Mouse (Mus musculus): ENCODE results near the gene Gtpbp8. TPM values are rescaled to one million over a fixed set of nuclear protein-coding genes. Genes with fewer than 3 reads are reported as not detected.
A peak's percentile ranks its signal among the peaks of the same experiment; 100 is the strongest.

Gene Gtpbp8
- total RNA-seq, 2 experiments from 2014 or later: 14.5 to 16.1 TPM

- ATAC-seq (replicated peaks; ENCODE audit: poor library complexity): peak; percentile 40
Observed at GRCm38 (mm10) chr16:44727525-44727924, 18.6 kb downstream of the Gtpbp8 start.

- ATAC-seq (replicated peaks; ENCODE audit: poor library complexity): peak; percentile 74
Observed at GRCm38 (mm10) chr16:44725286-44726223, 20.6 kb downstream of the Gtpbp8 start.

GRCm38 (mm10) chr16:44724847-44725246 is 21.3 kb downstream of the Gtpbp8 start:
- no peak for ATAC-seq (replicated peaks; ENCODE audit: poor library complexity)

- ATAC-seq (replicated peaks; ENCODE audit: poor library complexity): peak; percentile 76
Observed at GRCm38 (mm10) chr16:44724083-44724787, 21.9 kb downstream of the Gtpbp8 start, which contains the start of gene Nepro. Nepro (plus strand) TSS chr16:44724301.

- no peak for ATAC-seq (replicated peaks; ENCODE audit: poor library complexity)
Observed at GRCm38 (mm10) chr16:44722666-44723065, 23.5 kb downstream of the Gtpbp8 start.

GRCm38 (mm10) chr16:44720518-44720917 is 25.6 kb downstream of the Gtpbp8 start:
- ATAC-seq (replicated peaks; ENCODE audit: poor library complexity): 0 out of 2 replicates have a peak, but pooled peaks have one; percentile 23

- no peak for ATAC-seq (replicated peaks; ENCODE audit: poor library complexity)
Observed at GRCm38 (mm10) chr16:44719349-44719748, 26.8 kb downstream of the Gtpbp8 start.

GRCm38 (mm10) chr16:44717838-44718237 is 28.3 kb downstream of the Gtpbp8 start:
- ATAC-seq (replicated peaks; ENCODE audit: poor library complexity): no peak

GRCm38 (mm10) chr16:44717141-44717634 is 29.0 kb downstream of the Gtpbp8 start:
- ATAC-seq (replicated peaks; ENCODE audit: poor library complexity): no peak

- peak; percentile 86 for ATAC-seq (replicated peaks; ENCODE audit: poor library complexity)
Observed at GRCm38 (mm10) chr16:44716305-44717140, 29.6 kb downstream of the Gtpbp8 start.

- ATAC-seq (replicated peaks; ENCODE audit: poor library complexity): no peak
Observed at GRCm38 (mm10) chr16:44703458-44703857, 42.7 kb downstream of the Gtpbp8 start.

- ATAC-seq (replicated peaks; ENCODE audit: poor library complexity): peak; percentile 87
Observed at GRCm38 (mm10) chr16:44702272-44702671, 43.9 kb downstream of the Gtpbp8 start.

GRCm38 (mm10) chr16:44701155-44701554 is 45.0 kb downstream of the Gtpbp8 start:
- ATAC-seq (replicated peaks; ENCODE audit: poor library complexity): no peak

GRCm38 (mm10) chr16:44697473-44698205 is 48.5 kb downstream of the Gtpbp8 start:
- ATAC-seq (replicated peaks; ENCODE audit: poor library complexity): no peak

- ATAC-seq (replicated peaks; ENCODE audit: poor library complexity): no peak
Observed at GRCm38 (mm10) chr16:44695859-44696620, 50.1 kb downstream of the Gtpbp8 start.

- no peak for ATAC-seq (replicated peaks; ENCODE audit: poor library complexity)
Observed at GRCm38 (mm10) chr16:44695214-44695858, 50.8 kb downstream of the Gtpbp8 start.

- ATAC-seq (replicated peaks; ENCODE audit: poor library complexity): no peak
Observed at GRCm38 (mm10) chr16:44693695-44694094, 52.5 kb downstream of the Gtpbp8 start.

- ATAC-seq (replicated peaks; ENCODE audit: poor library complexity): 0 out of 2 replicates have a peak, but pooled peaks have one; percentile 20
Observed at GRCm38 (mm10) chr16:44692541-44692940, 53.6 kb downstream of the Gtpbp8 start.
